Mouse (Mus musculus) thymus, postnatal 36 days (tissue): ENCODE data around the gene Gata1.
"Not testable (repeated sequence)": the region's sequence is repeated elsewhere in the genome, so short reads cannot be mapped to it uniquely, and the experiment has no call there.

Source experiments
- DNase-seq, 2 experiments: peaks; one replicate each; pipeline ENCODE4 v3.0.0; 2022; ENCODE audit warnings: mixed read lengths in 2 of 2

Gene Gata1

GRCm38 (mm10) chrX:7977892-7978291, at the start of gene Gata1:
TSS of gene Gata1 (minus strand) at chrX:7978071.
- no peak for DNase-seq

- no peak for DNase-seq
Observed at GRCm38 (mm10) chrX:8026811-8027210, 48.9 kb upstream of the Gata1 start.

- no peak for DNase-seq
Observed at GRCm38 (mm10) chrX:8024795-8025194, 46.9 kb upstream of the Gata1 start.

- no peak for DNase-seq
Observed at GRCm38 (mm10) chrX:8020111-8020778, 42.4 kb upstream of the Gata1 start.

GRCm38 (mm10) chrX:8018286-8018685, 40.4 kb upstream of the Gata1 start, which contains the start of gene Glod5:
TSS of gene Glod5 (minus strand) at chrX:8018492.
- DNase-seq, result no peak

GRCm38 (mm10) chrX:8017142-8017541, 39.3 kb upstream of the Gata1 start:
- DNase-seq, result peak; percentile 16 to 17

- not testable (repeated sequence) for DNase-seq
Observed at GRCm38 (mm10) chrX:8015675-8016074, 37.8 kb upstream of the Gata1 start.

GRCm38 (mm10) chrX:8013569-8014314, 35.9 kb upstream of the Gata1 start:
- no peak for DNase-seq

GRCm38 (mm10) chrX:8013157-8013556, 35.3 kb upstream of the Gata1 start:
- DNase-seq, result no peak

- not testable (repeated sequence) for DNase-seq
Observed at GRCm38 (mm10) chrX:8009356-8009755, 31.5 kb upstream of the Gata1 start.

GRCm38 (mm10) chrX:8008543-8008942, 30.7 kb upstream of the Gata1 start:
- no peak for DNase-seq

- no peak for DNase-seq
Observed at GRCm38 (mm10) chrX:8002971-8003370, 25.1 kb upstream of the Gata1 start.

GRCm38 (mm10) chrX:8002001-8002400, 24.1 kb upstream of the Gata1 start:
- no peak for DNase-seq

GRCm38 (mm10) chrX:8000546-8001192, 22.8 kb upstream of the Gata1 start:
- DNase-seq, result no peak

GRCm38 (mm10) chrX:7993068-7993735, 15.3 kb upstream of the Gata1 start:
- no peak for DNase-seq

GRCm38 (mm10) chrX:7992379-7993067, 14.7 kb upstream of the Gata1 start:
- no peak for DNase-seq

- no peak for DNase-seq
Observed at GRCm38 (mm10) chrX:7981368-7981767, 3.5 kb upstream of the Gata1 start.

GRCm38 (mm10) chrX:7971292-7971691, 6.6 kb downstream of the Gata1 start:
- no peak for DNase-seq

- no peak for DNase-seq
Observed at GRCm38 (mm10) chrX:7968899-7969298, 9.0 kb downstream of the Gata1 start.

- DNase-seq, result no peak
Observed at GRCm38 (mm10) chrX:7968226-7968625, 9.6 kb downstream of the Gata1 start.

GRCm38 (mm10) chrX:7967596-7968201, 10.2 kb downstream of the Gata1 start:
- DNase-seq, result no peak

- no peak for DNase-seq
Observed at GRCm38 (mm10) chrX:7966161-7966560, 11.7 kb downstream of the Gata1 start.
